Comparison of ENCODE assay signal across 8 mouse cellular contexts in the genomic region with DNA sequence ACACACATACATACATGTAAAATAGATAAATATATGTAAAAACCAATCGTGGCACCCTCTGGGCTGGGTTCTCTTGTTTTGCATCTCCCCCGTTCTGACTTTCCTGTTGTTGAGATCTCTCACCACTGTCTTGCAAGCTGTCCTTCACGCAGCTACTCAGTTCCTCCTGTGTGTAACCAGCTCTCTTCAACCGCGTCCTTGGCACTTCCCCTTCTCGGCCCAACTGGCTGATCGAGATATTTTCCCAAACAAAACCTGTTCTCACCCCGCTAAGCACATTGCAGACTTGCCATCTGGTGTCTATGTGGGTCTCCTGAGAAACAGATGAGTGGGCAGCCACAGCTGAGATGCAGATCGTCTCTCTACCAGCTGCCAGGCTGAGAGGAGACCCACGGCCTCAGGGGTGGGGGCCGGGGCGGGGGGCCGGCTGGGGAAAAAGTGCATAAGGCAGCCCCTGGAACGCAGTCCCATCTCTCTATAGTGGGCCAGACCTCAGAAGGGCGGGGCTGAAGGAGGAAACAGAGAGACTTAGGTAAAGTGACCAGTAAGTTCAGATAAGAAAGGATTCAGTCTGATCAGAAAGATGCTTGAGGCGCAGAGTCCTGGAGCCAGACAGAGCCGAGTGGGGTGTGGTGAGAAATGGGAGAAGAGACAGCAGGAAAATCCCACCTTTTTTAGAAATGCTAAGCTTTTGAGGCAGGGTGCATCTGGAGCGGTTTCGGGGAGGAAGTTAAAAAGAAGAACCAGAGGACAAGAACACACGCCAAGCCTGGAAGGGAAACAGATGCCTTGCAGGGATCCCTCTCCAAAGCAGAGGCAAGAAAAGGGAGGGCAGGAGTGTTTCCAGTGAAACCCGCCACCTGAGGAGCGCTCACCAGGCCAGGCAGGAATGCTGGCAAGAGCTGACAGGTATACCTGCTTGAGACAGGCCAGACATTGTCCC. TPM values are rescaled to one million over a fixed set of nuclear protein-coding genes. Genes with fewer than 3 reads are reported as not detected.
A peak's percentile ranks its signal among the peaks of the same experiment; 100 is the strongest.
DNase-seq lines count a peak whose midpoint lies in the region; ATAC-seq lines count a peak whose summit lies in the region.

No protein-coding gene starts in this region.

- 47% methylated on average over 22 of the region's 22 CpGs for WGBS in midbrain, embryonic 10.5 days
- 40% methylated on average over 22 of the region's 22 CpGs for WGBS in midbrain, embryonic 16.5 days
- WGBS in heart, embryonic 11.5 days (ENCODE audit: insufficient replicate concordance), result 27% methylated on average over 22 of the region's 22 CpGs

- H3K27ac ChIP-seq in midbrain, embryonic 10.5 days (replicated peaks), result peak overlapping the region; percentile 60
- no peak overlapping the region for H3K27ac ChIP-seq in midbrain, embryonic 16.5 days (ENCODE audit: low read length)
- no peak overlapping the region for H3K27ac ChIP-seq in heart, embryonic 11.5 days (ENCODE audit: low read depth, low read length)

- no peak for DNase-seq in midbrain, embryonic 10.5 days (ENCODE audit: low spot score)
- peak; percentile 25 for DNase-seq in cerebellum, adult 9-10 months
- peak; percentile 64 for DNase-seq in left cerebral cortex, adult 11 months (ENCODE audit: low spot score)
- DNase-seq in lung, postnatal 14 days, result peak; percentile 40
- DNase-seq in right cerebral cortex, postnatal 10 days (ENCODE audit: low spot score in 2 of 2), result peak; percentile 85 to 92
- no peak for DNase-seq in gastrocnemius, adult 18-20 months (ENCODE audit: low spot score)

- H3K4me1 ChIP-seq in midbrain, embryonic 10.5 days, result peaks cover 24% of the 10 kb centered on the region
- H3K4me1 ChIP-seq in midbrain, embryonic 16.5 days (ENCODE audit: control insufficient read depth, insufficient read depth, low read length), result peaks cover 5% of the 10 kb centered on the region; the same call in 1 of the 2 replicates
- H3K4me1 ChIP-seq in heart, embryonic 11.5 days (ENCODE audit: control insufficient read depth, insufficient read depth, low read length), result peaks cover 8% of the 10 kb centered on the region; the same call in 1 of the 2 replicates

- H3K36me3 ChIP-seq in midbrain, embryonic 10.5 days, result no peaks in the 10 kb centered on the region
- no peaks in the 10 kb centered on the region for H3K36me3 ChIP-seq in midbrain, embryonic 16.5 days (ENCODE audit: control insufficient read depth, insufficient read depth, low read length)
- no peaks in the 10 kb centered on the region for H3K36me3 ChIP-seq in heart, embryonic 11.5 days (ENCODE audit: control insufficient read depth, insufficient read depth, low read length)

- H3K9me3 ChIP-seq in midbrain, embryonic 10.5 days (replicated peaks), result no peaks in the 10 kb centered on the region
- H3K9me3 ChIP-seq in midbrain, embryonic 16.5 days (replicated peaks; ENCODE audit: control insufficient read depth, low read length, poor library complexity, severe bottlenecking), result no peaks in the 10 kb centered on the region
- H3K9me3 ChIP-seq in heart, embryonic 11.5 days (replicated peaks; ENCODE audit: control insufficient read depth, low read length), result no peaks in the 10 kb centered on the region

- H3K27me3 ChIP-seq in midbrain, embryonic 10.5 days (ENCODE audit: low read depth, poor library complexity, severe bottlenecking), result no peaks in the 10 kb centered on the region
- H3K27me3 ChIP-seq in midbrain, embryonic 16.5 days (ENCODE audit: control insufficient read depth, insufficient read depth, low read depth, low read length), result no peaks in the 10 kb centered on the region
- H3K27me3 ChIP-seq in heart, embryonic 11.5 days (ENCODE audit: control insufficient read depth, insufficient read depth, low read length), result no peaks in the 10 kb centered on the region; the same call in 1 of the 2 replicates

- H3K4me2 ChIP-seq in midbrain, embryonic 16.5 days (ENCODE audit: low read length), result no peak overlapping the region
- H3K4me2 ChIP-seq in heart, embryonic 11.5 days, result peak overlapping the region; percentile 37

- H3K4me3 ChIP-seq in midbrain, embryonic 10.5 days, result no peak overlapping the region
- H3K4me3 ChIP-seq in midbrain, embryonic 16.5 days (ENCODE audit: low read depth, low read length), result no peak overlapping the region
- no peak overlapping the region for H3K4me3 ChIP-seq in heart, embryonic 11.5 days (ENCODE audit: low read depth, low read length)

- no peak overlapping the region for H3K9ac ChIP-seq in midbrain, embryonic 16.5 days (ENCODE audit: low read depth, low read length)
- peak overlapping the region; percentile 46; the same call in 1 of the 2 replicates for H3K9ac ChIP-seq in heart, embryonic 11.5 days (ENCODE audit: low read depth, low read length)

- ATAC-seq in midbrain, embryonic 16.5 days, result no peak
- no peak for ATAC-seq in heart, embryonic 11.5 days (replicated peaks; ENCODE audit: insufficient number of reproducible peaks, low FRiP score, low TSS enrichment)

RNA-seq across cellular contexts. Expression of gene Idh2, which starts 28.4 kb away (rescaled TPM):
- polyA plus RNA-seq in midbrain, embryonic 10.5 days (2016; fragmentation: Nextera tagmentation; extraction: Ambion mirVana), result 428 and 429 TPM in 2 replicates
- polyA plus RNA-seq in midbrain, embryonic 16.5 days (2015; fragmentation: Nextera tagmentation; extraction: Ambion mirVana), result 210 and 224 TPM in 2 replicates
- 1,200 and 1,395 TPM in 2 replicates for polyA plus RNA-seq in heart, embryonic 11.5 days (2014; fragmentation: Nextera tagmentation; extraction: Ambion mirVana)
- 100 to 1,000 TPM; 317 to 516 TPM for total RNA-seq in gastrocnemius, adult 18-20 months (2021)

RNA-seq across cellular contexts. Expression of gene Sema4b, which starts 43.0 kb away (rescaled TPM):
- 12.6 and 16.5 TPM in 2 replicates for polyA plus RNA-seq in midbrain, embryonic 10.5 days (2016; fragmentation: Nextera tagmentation; extraction: Ambion mirVana)
- 25.2 and 25.3 TPM in 2 replicates for polyA plus RNA-seq in midbrain, embryonic 16.5 days (2015; fragmentation: Nextera tagmentation; extraction: Ambion mirVana)
- 5.9 and 8.5 TPM in 2 replicates for polyA plus RNA-seq in heart, embryonic 11.5 days (2014; fragmentation: Nextera tagmentation; extraction: Ambion mirVana)
- 1 to 10 TPM; 1.2 to 1.7 TPM for total RNA-seq in gastrocnemius, adult 18-20 months (2021)

Comparison
In these comparisons a context has a peak if more than half of its experiments do, and no peak if none do; other contexts are left out.
1. DNase-seq: peak in cerebellum, adult 9-10 months (single experiment), left cerebral cortex, adult 11 months (single experiment), lung, postnatal 14 days (single experiment) and right cerebral cortex, postnatal 10 days (2 of 2); none in midbrain, embryonic 10.5 days (single experiment) and gastrocnemius, adult 18-20 months (single experiment).